27 mouse cellular contexts compared by ENCODE assay signal in the genomic region with DNA sequence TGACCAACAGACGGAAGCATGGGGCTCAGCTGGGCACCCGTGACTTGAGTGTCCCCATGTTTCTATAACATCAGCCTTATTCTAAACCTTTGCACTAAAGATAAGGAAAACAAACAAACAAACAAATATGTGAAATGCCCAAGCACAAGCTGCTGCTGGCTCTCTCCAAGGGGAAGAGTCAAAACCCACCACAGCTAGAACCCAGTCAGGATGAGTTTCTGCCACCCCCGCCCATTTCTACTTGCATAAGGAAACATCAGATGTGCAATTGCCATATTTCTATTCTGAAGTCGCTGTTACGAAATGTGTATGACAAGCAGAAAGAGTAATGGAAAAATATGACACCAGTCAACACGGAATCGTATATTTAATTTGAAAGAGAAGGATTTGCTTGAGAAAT.
"Had no signal": no experiment of that assay in that cellular context is flagged by ENCODE, and none has a peak within 500 bp of the region (broad histone marks: within the 10 kb centered on the region; RNA-seq: fewer than 3 reads in every experiment).

No protein-coding gene starts in this region.

- H3K4me3 ChIP-seq: embryonic facial prominence, embryonic 10.5 days; embryonic facial prominence, embryonic 12.5 days; embryonic facial prominence, embryonic 13.5 days; embryonic facial prominence, embryonic 15.5 days; erythroblast, embryonic 14.5 days; forebrain, embryonic 10.5 days; forebrain, embryonic 12.5 days; forebrain, embryonic 13.5 days; forebrain, embryonic 15.5 days; gastrocnemius, adult 2 months; heart, adult 2 months had no signal

- H3K36me3 ChIP-seq: embryonic facial prominence, embryonic 10.5 days; embryonic facial prominence, embryonic 12.5 days; embryonic facial prominence, embryonic 13.5 days; embryonic facial prominence, embryonic 15.5 days; forebrain, embryonic 10.5 days; forebrain, embryonic 12.5 days; forebrain, embryonic 15.5 days had no signal

- H3K27me3 ChIP-seq: embryonic facial prominence, embryonic 12.5 days; embryonic facial prominence, embryonic 13.5 days; embryonic facial prominence, embryonic 15.5 days; forebrain, embryonic 12.5 days; forebrain, embryonic 13.5 days; forebrain, embryonic 15.5 days had no signal

- H3K27ac ChIP-seq: embryonic facial prominence, embryonic 10.5 days; embryonic facial prominence, embryonic 12.5 days; embryonic facial prominence, embryonic 13.5 days; embryonic facial prominence, embryonic 15.5 days; forebrain, embryonic 10.5 days; forebrain, embryonic 12.5 days; forebrain, embryonic 13.5 days; forebrain, embryonic 15.5 days; gastrocnemius, adult 2 months; heart, adult 2 months had no signal

- H3K9me3 ChIP-seq: embryonic facial prominence, embryonic 10.5 days; embryonic facial prominence, embryonic 12.5 days; embryonic facial prominence, embryonic 13.5 days; embryonic facial prominence, embryonic 15.5 days; forebrain, embryonic 10.5 days; forebrain, embryonic 12.5 days; forebrain, embryonic 13.5 days; forebrain, embryonic 15.5 days had no signal

- DNase-seq: cerebellum, adult 8-10 months; cerebellum, adult 9-10 months; cerebellum, adult 9-11 months; cerebellum, postnatal 10 days; cerebellum, postnatal 14 days; cerebellum, postnatal 25 days; cerebellum, postnatal 36 days; embryo, embryonic 11 days; forebrain, postnatal 0 days; gastrocnemius, adult 2 months; gastrocnemius, postnatal 10 days; gastrocnemius, postnatal 14 days; gastrocnemius, postnatal 25 days; gastrocnemius, postnatal 36 days; heart, adult 11 months; heart, adult 18-20 months; heart, adult 2 months had no signal

- H3K9ac ChIP-seq: embryonic facial prominence, embryonic 12.5 days; embryonic facial prominence, embryonic 13.5 days; embryonic facial prominence, embryonic 15.5 days; forebrain, embryonic 12.5 days; forebrain, embryonic 13.5 days; forebrain, embryonic 15.5 days; forebrain, postnatal 0 days had no signal

- H3K4me2 ChIP-seq: embryonic facial prominence, embryonic 12.5 days; embryonic facial prominence, embryonic 13.5 days; embryonic facial prominence, embryonic 15.5 days; forebrain, embryonic 12.5 days; forebrain, embryonic 13.5 days; forebrain, embryonic 15.5 days had no signal

- ATAC-seq: forebrain, embryonic 13.5 days; forebrain, embryonic 14.5 days; forebrain, embryonic 15.5 days; forebrain, postnatal 0 days had no signal

- H3K4me1 ChIP-seq: embryonic facial prominence, embryonic 10.5 days; embryonic facial prominence, embryonic 12.5 days; embryonic facial prominence, embryonic 13.5 days; embryonic facial prominence, embryonic 15.5 days; forebrain, embryonic 10.5 days; forebrain, embryonic 12.5 days; forebrain, embryonic 13.5 days; forebrain, embryonic 15.5 days had no signal
